In the genomic region with DNA sequence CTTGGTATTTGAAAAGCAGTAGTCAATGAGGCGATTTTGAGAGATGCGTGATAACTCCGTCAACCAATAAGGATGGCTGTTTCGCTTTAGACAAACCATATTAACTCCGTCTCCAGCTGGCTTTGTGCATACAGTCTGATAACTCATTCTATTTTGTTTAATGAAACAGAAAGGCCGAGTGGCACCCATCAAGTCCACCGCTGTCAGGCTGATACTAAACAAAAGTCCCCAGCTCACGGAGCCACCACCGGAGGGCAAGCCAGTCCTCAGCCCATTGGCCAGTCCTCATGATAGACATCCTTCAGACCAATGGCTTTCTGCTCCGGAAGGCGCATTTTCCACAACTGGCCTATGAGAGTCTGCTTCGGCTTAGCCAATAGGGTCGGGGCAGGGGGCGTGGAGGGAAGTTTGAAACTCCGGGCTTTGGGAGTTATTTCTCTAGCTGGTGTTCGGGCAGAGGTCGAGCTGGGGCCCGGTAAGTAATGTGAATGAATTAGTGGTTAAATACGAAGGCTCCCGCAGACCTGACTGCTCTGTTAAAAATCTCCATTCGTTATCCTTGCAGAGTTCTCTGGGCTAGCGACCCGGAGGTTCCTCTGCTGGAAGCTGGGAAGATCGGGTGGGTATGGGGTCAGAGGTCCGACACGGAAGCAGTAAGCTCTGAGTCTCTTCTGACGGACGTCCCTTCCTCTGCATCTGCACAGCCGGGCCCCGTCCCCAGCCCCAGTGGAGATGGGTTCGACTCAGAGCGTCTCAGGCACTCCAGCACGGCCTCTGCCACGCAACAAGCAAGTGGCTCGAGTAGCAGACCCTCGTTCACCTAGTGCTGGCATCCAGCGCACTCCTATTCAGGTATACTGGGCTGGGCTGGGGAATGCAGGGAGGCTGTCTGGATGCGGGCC, we compare ENCODE assay signal across 7 mouse cellular contexts. TPM values are rescaled to one million over a fixed set of nuclear protein-coding genes. Genes with fewer than 3 reads are reported as not detected.
DNase-seq lines count a peak whose midpoint lies in the region; ATAC-seq lines count a peak whose summit lies in the region.

No protein-coding gene starts in this region.

- peaks cover 3% of the 10 kb centered on the region; the same call in 1 of the 2 replicates for H3K36me3 ChIP-seq in embryonic facial prominence, embryonic 11.5 days (replicated peaks; ENCODE audit: control insufficient read depth, insufficient read depth, low read depth, low read length)
- H3K36me3 ChIP-seq in limb, embryonic 11.5 days (ENCODE audit: control insufficient read depth, insufficient read depth, low read length), result peaks cover 20% of the 10 kb centered on the region
- H3K36me3 ChIP-seq in midbrain, embryonic 14.5 days (ENCODE audit: control insufficient read depth, insufficient read depth, low read length), result peaks cover 16% of the 10 kb centered on the region

- H3K27ac ChIP-seq in embryonic facial prominence, embryonic 11.5 days (replicated peaks; ENCODE audit: low read depth, low read length), result peak overlapping the region; percentile 72
- peak overlapping the region; percentile 61; the same call in 1 of the 2 replicates for H3K27ac ChIP-seq in limb, embryonic 11.5 days (replicated peaks; ENCODE audit: low read depth, low read length)
- peak overlapping the region; percentile 87 for H3K27ac ChIP-seq in midbrain, embryonic 14.5 days (replicated peaks; ENCODE audit: low read depth, low read length)

- peak overlapping the region; percentile 65 for H3K4me3 ChIP-seq in embryonic facial prominence, embryonic 11.5 days (ENCODE audit: low read depth, low read length)
- peak overlapping the region; percentile 71 for H3K4me3 ChIP-seq in limb, embryonic 11.5 days (ENCODE audit: low read depth, low read length)
- H3K4me3 ChIP-seq in midbrain, embryonic 14.5 days (replicated peaks; ENCODE audit: low read depth, low read length), result peak overlapping the region; percentile 58

- H3K9ac ChIP-seq in embryonic facial prominence, embryonic 11.5 days (replicated peaks; ENCODE audit: low read length), result peak overlapping the region; percentile 64
- H3K9ac ChIP-seq in limb, embryonic 11.5 days (ENCODE audit: low read length), result peak overlapping the region; percentile 68
- peak overlapping the region; percentile 58 for H3K9ac ChIP-seq in midbrain, embryonic 14.5 days (replicated peaks; ENCODE audit: low read length)

- H3K4me2 ChIP-seq in embryonic facial prominence, embryonic 11.5 days (ENCODE audit: low read depth, low read length), result peak overlapping the region; percentile 64
- H3K4me2 ChIP-seq in limb, embryonic 11.5 days (ENCODE audit: low read depth, severe bottlenecking), result peak overlapping the region; percentile 61
- H3K4me2 ChIP-seq in midbrain, embryonic 14.5 days (ENCODE audit: low read length), result peak overlapping the region; percentile 67

- peak; percentile 87 for ATAC-seq in embryonic facial prominence, embryonic 11.5 days (replicated peaks; ENCODE audit: insufficient number of reproducible peaks, low FRiP score, low TSS enrichment, low read depth)
- ATAC-seq in limb, embryonic 11.5 days (ENCODE audit: insufficient number of reproducible peaks, low FRiP score, low TSS enrichment, low read depth), result peak; percentile 85
- ATAC-seq in midbrain, embryonic 14.5 days (ENCODE audit: low FRiP score, low TSS enrichment), result peak; percentile 87

- peak; percentile 95 for DNase-seq in adrenal gland, postnatal 14 days
- DNase-seq in embryonic facial prominence, embryonic 11.5 days (ENCODE audit: low spot score), result peak; percentile 98
- DNase-seq in heart, adult 11 months, result peak; percentile 100
- DNase-seq in kidney, adult 18-20 months, result peak; percentile 92
- peak; percentile 92 for DNase-seq in limb, embryonic 11.5 days (ENCODE audit: low spot score)
- DNase-seq in midbrain, embryonic 14.5 days, result peak; percentile 96
- DNase-seq in spleen, adult 18-20 months, result peak; percentile 82 to 84

- H3K9me3 ChIP-seq in embryonic facial prominence, embryonic 11.5 days (replicated peaks; ENCODE audit: control insufficient read depth, low read length), result no peaks in the 10 kb centered on the region
- no peaks in the 10 kb centered on the region for H3K9me3 ChIP-seq in limb, embryonic 11.5 days (ENCODE audit: control insufficient read depth, low read length)
- no peaks in the 10 kb centered on the region for H3K9me3 ChIP-seq in midbrain, embryonic 14.5 days (ENCODE audit: control insufficient read depth, low read length)

- H3K4me1 ChIP-seq in embryonic facial prominence, embryonic 11.5 days (ENCODE audit: control insufficient read depth, insufficient read depth, low read length), result no peaks in the 10 kb centered on the region
- H3K4me1 ChIP-seq in limb, embryonic 11.5 days (ENCODE audit: control insufficient read depth, insufficient read depth, low read length), result peaks cover 6% of the 10 kb centered on the region; the same call in 1 of the 2 replicates
- peaks cover 15% of the 10 kb centered on the region for H3K4me1 ChIP-seq in midbrain, embryonic 14.5 days (ENCODE audit: control insufficient read depth, insufficient read depth, low read length)

- H3K27me3 ChIP-seq in embryonic facial prominence, embryonic 11.5 days (ENCODE audit: control insufficient read depth, insufficient read depth, low read length), result no peaks in the 10 kb centered on the region
- no peaks in the 10 kb centered on the region for H3K27me3 ChIP-seq in limb, embryonic 11.5 days (ENCODE audit: control insufficient read depth, insufficient read depth, low read length)
- H3K27me3 ChIP-seq in midbrain, embryonic 14.5 days (ENCODE audit: control insufficient read depth, insufficient read depth, low read length), result no peaks in the 10 kb centered on the region

- under 1% methylated on average over 38 of the region's 38 CpGs for WGBS in embryonic facial prominence, embryonic 11.5 days
- WGBS in limb, embryonic 11.5 days, result under 1% methylated on average over 38 of the region's 38 CpGs
- under 1% methylated on average over 38 of the region's 38 CpGs for WGBS in midbrain, embryonic 14.5 days

RNA-seq across cellular contexts. Expression of gene Cdca3, which starts 0.7 kb away (rescaled TPM):
- total RNA-seq in adrenal gland, postnatal 14 days (2021), result 22.2 and 26.1 TPM in 2 replicates
- polyA plus RNA-seq in embryonic facial prominence, embryonic 11.5 days (2014; fragmentation: Nextera tagmentation; extraction: Ambion mirVana), result 210 and 212 TPM in 2 replicates
- polyA plus RNA-seq in limb, embryonic 11.5 days (2014; fragmentation: Nextera tagmentation; extraction: Ambion mirVana), result 243 and 249 TPM in 2 replicates
- polyA plus RNA-seq in midbrain, embryonic 14.5 days (2014; fragmentation: Nextera tagmentation; extraction: Ambion mirVana), result 25.0 and 43.7 TPM in 2 replicates

RNA-seq across cellular contexts. Expression of gene Usp5, which starts 0.8 kb away (rescaled TPM):
- total RNA-seq in adrenal gland, postnatal 14 days (2021), result 83.2 and 103 TPM in 2 replicates
- 128 and 133 TPM in 2 replicates for polyA plus RNA-seq in embryonic facial prominence, embryonic 11.5 days (2014; fragmentation: Nextera tagmentation; extraction: Ambion mirVana)
- polyA plus RNA-seq in limb, embryonic 11.5 days (2014; fragmentation: Nextera tagmentation; extraction: Ambion mirVana), result 152 and 153 TPM in 2 replicates
- 184 and 191 TPM in 2 replicates for polyA plus RNA-seq in midbrain, embryonic 14.5 days (2014; fragmentation: Nextera tagmentation; extraction: Ambion mirVana)

RNA-seq across cellular contexts. Expression of gene Gnb3, which starts 10.0 kb away (rescaled TPM):
- 9.4 and 9.5 TPM in 2 replicates for total RNA-seq in adrenal gland, postnatal 14 days (2021)
- polyA plus RNA-seq in embryonic facial prominence, embryonic 11.5 days (2014; fragmentation: Nextera tagmentation; extraction: Ambion mirVana), result 0.27 and 0.56 TPM in 2 replicates
- polyA plus RNA-seq in limb, embryonic 11.5 days (2014; fragmentation: Nextera tagmentation; extraction: Ambion mirVana), result 0.40 and 0.43 TPM in 2 replicates
- polyA plus RNA-seq in midbrain, embryonic 14.5 days (2014; fragmentation: Nextera tagmentation; extraction: Ambion mirVana), result 1.7 and 4.5 TPM in 2 replicates

RNA-seq across cellular contexts. Expression of gene Tpi1, which starts 16.0 kb away (rescaled TPM):
- 425 and 436 TPM in 2 replicates for total RNA-seq in adrenal gland, postnatal 14 days (2021)
- 721 and 787 TPM in 2 replicates for polyA plus RNA-seq in embryonic facial prominence, embryonic 11.5 days (2014; fragmentation: Nextera tagmentation; extraction: Ambion mirVana)
- 724 and 825 TPM in 2 replicates for polyA plus RNA-seq in limb, embryonic 11.5 days (2014; fragmentation: Nextera tagmentation; extraction: Ambion mirVana)
- 343 and 349 TPM in 2 replicates for polyA plus RNA-seq in midbrain, embryonic 14.5 days (2014; fragmentation: Nextera tagmentation; extraction: Ambion mirVana)

RNA-seq across cellular contexts. Expression of gene Spsb2, which starts 21.6 kb away (rescaled TPM):
- total RNA-seq in adrenal gland, postnatal 14 days (2021), result 13.0 and 14.6 TPM in 2 replicates
- polyA plus RNA-seq in embryonic facial prominence, embryonic 11.5 days (2014; fragmentation: Nextera tagmentation; extraction: Ambion mirVana), result 4.7 and 4.8 TPM in 2 replicates
- 5.3 and 5.5 TPM in 2 replicates for polyA plus RNA-seq in limb, embryonic 11.5 days (2014; fragmentation: Nextera tagmentation; extraction: Ambion mirVana)
- 5.9 and 6.3 TPM in 2 replicates for polyA plus RNA-seq in midbrain, embryonic 14.5 days (2014; fragmentation: Nextera tagmentation; extraction: Ambion mirVana)

Comparison
In these comparisons a context has a peak if more than half of its experiments do, and no peak if none do; other contexts are left out.
1. Peak in every context shown above with its lines: DNase-seq, ATAC-seq, H3K4me3 ChIP-seq and H3K27ac ChIP-seq.